8 mouse cellular contexts compared by ENCODE assay signal in genomic region chr13:21783255-21783617, GRCm38 (mm10). TPM values are rescaled to one million over a fixed set of nuclear protein-coding genes. Genes with fewer than 3 reads are reported as not detected.
DNase-seq lines count a peak whose midpoint lies in the region; ATAC-seq lines count a peak whose summit lies in the region.

Hist1h3i (minus strand) TSS chr13:21783370.

- H3K4me2 ChIP-seq in intestine, embryonic 16.5 days (ENCODE audit: low read depth, low read length), result peak within 1 kb of the TSS; percentile 67
- H3K4me2 ChIP-seq in midbrain, embryonic 11.5 days, result peak within 1 kb of the TSS; percentile 57

- ATAC-seq in intestine, embryonic 16.5 days, result peak; percentile 58
- peak; percentile 71 for ATAC-seq in midbrain, embryonic 11.5 days (ENCODE audit: low FRiP score)

- no peaks in the 10 kb centered on the region for H3K27me3 ChIP-seq in intestine, embryonic 16.5 days (replicated peaks; ENCODE audit: control insufficient read depth, insufficient read depth, low read length)
- H3K27me3 ChIP-seq in midbrain, embryonic 11.5 days (ENCODE audit: control insufficient read depth, insufficient read depth, low read length), result no peaks in the 10 kb centered on the region

- no peaks in the 10 kb centered on the region for H3K9me3 ChIP-seq in intestine, embryonic 16.5 days (ENCODE audit: control insufficient read depth, low read length)
- H3K9me3 ChIP-seq in midbrain, embryonic 11.5 days (ENCODE audit: control insufficient read depth, low read length), result no peaks in the 10 kb centered on the region

- no peaks in the 10 kb centered on the region for H3K36me3 ChIP-seq in intestine, embryonic 16.5 days (ENCODE audit: control insufficient read depth, insufficient read depth, low read length)
- H3K36me3 ChIP-seq in midbrain, embryonic 11.5 days (ENCODE audit: control insufficient read depth, insufficient read depth, low read length), result no peaks in the 10 kb centered on the region

- intact Hi-C loops in left cerebral cortex, postnatal 4 days (cut with DNase I), result no loop called here

- peak; percentile 92 for DNase-seq in A20 (ENCODE audit: low read depth, low spot score)
- DNase-seq in adrenal gland, adult 8-10 months, result peak; percentile 33
- peak; percentile 91 for DNase-seq in embryo, embryonic 9.5 days (ENCODE audit: extremely low spot score)
- DNase-seq in gastrocnemius, postnatal 4 days (ENCODE audit: low spot score in 2 of 2), result peak in 1 of 2 experiments; percentile 39
- DNase-seq in left cerebral cortex, postnatal 4 days, result peak; percentile 27
- peak; percentile 96 for DNase-seq in midbrain, embryonic 11.5 days (ENCODE audit: low spot score, missing footprints)
- peak; percentile 68 to 71 for DNase-seq in spleen, postnatal 10 days (ENCODE audit: low spot score in 2 of 2)

- H3K4me3 ChIP-seq in intestine, embryonic 16.5 days (ENCODE audit: low read length), result peak within 1 kb of the TSS; percentile 43
- H3K4me3 ChIP-seq in midbrain, embryonic 11.5 days (ENCODE audit: low read depth, low read length), result peak within 1 kb of the TSS; percentile 38

- peak within 1 kb of the TSS; percentile 68 for H3K9ac ChIP-seq in intestine, embryonic 16.5 days (ENCODE audit: low read depth, low read length)
- H3K9ac ChIP-seq in midbrain, embryonic 11.5 days (ENCODE audit: low read length), result peak within 1 kb of the TSS; percentile 77

- under 1% methylated on average over 14 of the region's 20 CpGs for WGBS in intestine, embryonic 16.5 days
- 1% methylated on average over 13 of the region's 20 CpGs for WGBS in midbrain, embryonic 11.5 days

- H3K4me1 ChIP-seq in intestine, embryonic 16.5 days (ENCODE audit: control insufficient read depth, insufficient read depth, low read length), result peaks cover 17% of the 10 kb centered on the region
- peaks cover 36% of the 10 kb centered on the region for H3K4me1 ChIP-seq in midbrain, embryonic 11.5 days (ENCODE audit: control insufficient read depth, insufficient read depth, low read length)

- H3K27ac ChIP-seq in intestine, embryonic 16.5 days (ENCODE audit: low read length), result peak within 1 kb of the TSS; percentile 83
- peak within 1 kb of the TSS; percentile 87 for H3K27ac ChIP-seq in midbrain, embryonic 11.5 days (ENCODE audit: low read depth, low read length)

RNA-seq across cellular contexts. Expression of gene Hist1h3i, which starts in this region (rescaled TPM):
- 10 to 100 TPM; 45.2 to 52.5 (median 48.0) TPM for total RNA-seq in adrenal gland, adult 8-10 months (2022)
- 100 to 1,000 TPM; 398 to 496 TPM for total RNA-seq in gastrocnemius, postnatal 4 days (2021)
- polyA plus RNA-seq in intestine, embryonic 16.5 days (2015; fragmentation: Nextera tagmentation; extraction: Ambion mirVana), result 53.6 and 66.8 TPM in 2 replicates
- 100 to 1,000 TPM; 145 to 150 TPM for total RNA-seq in left cerebral cortex, postnatal 4 days (2021)
- 289 and 304 TPM in 2 replicates for polyA plus RNA-seq in midbrain, embryonic 11.5 days (2014; fragmentation: Nextera tagmentation; extraction: Ambion mirVana)
